Mouse (Mus musculus) CD8-positive naive resting alpha-beta T cell, adult 57 days (primary cell): ENCODE measurements around the gene Zfp873. TPM values are rescaled to one million over a fixed set of nuclear protein-coding genes. Genes with fewer than 3 reads are reported as not detected.

Experiments
- total RNA-seq: library from RNA; stranded (reverse); gene quantifications from one replicate; pipeline ENCODE4 v1.2.4, GENCODE M21; 2023

Gene Zfp873
- total RNA-seq = 6.8 TPM

DNA sequence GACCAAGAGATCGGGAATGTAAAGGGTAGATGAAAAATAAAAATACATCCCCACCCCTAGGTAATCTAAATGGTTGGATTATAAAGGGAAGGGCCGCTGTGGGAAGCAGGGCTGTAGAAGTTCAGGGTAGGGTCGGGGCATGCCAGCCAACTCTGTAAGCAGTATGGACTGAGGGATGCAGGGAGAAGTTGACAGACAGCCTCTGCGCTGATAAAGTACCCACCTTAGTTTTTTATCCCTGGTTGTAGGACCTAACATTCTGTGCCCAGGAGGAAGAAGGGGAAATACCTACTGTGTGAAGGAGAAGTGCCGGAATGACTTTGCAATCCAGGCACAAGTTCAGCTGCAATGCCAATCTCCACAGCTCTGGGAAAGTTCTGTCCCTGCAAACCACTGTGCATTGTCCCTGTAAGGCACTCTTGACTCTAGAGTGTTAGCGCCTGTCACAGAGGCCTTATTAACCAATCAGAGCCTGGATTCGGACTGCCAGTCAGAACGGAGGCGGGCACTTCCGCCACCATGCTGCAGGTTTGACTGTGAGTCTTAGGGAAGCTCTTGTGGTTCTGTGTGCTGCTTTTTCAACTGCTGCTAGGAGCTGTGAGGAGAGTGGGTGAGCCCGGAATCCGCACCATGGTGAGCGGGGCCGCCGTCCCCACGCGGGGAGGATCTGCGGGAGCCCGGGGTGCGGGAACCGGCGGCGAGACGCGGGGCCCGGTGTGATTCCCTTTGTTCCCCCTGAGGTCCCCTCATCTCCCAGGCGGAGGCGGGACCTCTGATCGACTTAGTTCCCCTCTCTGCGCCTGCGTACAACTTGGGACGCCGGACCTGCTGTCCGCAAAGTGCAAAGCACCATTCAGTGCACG is at the start of gene Zfp873:
Gene Zfp873 (plus strand): TSS at position 527 of the 863 bp plus-strand sequence.

DNA sequence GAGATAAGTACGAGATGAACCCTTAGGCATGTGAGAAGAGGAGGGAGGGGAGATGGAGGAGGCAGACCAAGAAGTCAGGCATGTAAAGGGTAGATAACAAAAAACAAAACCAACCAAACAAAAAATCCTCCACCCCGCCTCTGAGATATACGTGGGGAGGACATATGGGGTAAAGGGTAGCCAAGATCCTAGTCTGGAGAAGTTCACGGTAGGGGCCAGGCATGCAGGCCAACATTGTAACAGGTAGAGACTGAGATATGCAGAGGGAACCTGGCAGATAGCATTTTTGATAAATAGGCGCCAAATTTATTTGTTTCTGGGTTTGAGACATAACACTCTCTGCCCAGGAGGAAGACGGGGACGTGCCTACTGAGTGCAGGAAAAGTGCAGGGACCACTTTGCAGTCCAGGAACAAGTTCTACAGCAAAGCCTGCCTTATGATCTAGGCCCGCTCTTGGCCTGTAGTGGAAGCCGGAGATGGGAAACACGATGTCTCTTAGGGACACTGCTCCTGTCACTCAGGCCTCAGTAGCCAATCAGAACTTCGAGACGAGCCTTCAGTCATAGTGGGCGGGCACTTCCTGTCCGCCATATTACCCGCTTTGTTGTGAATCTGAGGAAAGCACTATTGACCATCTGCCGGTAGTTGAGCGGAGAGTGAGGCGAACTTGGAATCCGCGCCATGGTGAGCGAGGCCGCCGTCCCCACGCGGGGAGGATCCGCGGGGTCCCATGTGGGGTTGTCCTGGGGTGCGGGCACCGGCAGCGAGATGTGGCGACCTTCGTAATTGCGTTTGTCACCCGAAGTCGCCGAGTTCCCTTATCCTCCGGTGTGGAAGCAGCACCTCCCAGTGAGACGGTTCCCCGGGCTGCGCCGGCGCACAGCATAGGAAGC is 35.1 kb downstream of the Zfp873 start, which contains the start of gene BC024063:
Gene BC024063 (plus strand): TSS at position 626 of the 894 bp plus-strand sequence.

Other genes with a start within 250 kb of the Zfp873 start
- 0.61 TPM for gene Gm4767, start 235.9 kb upstream of the Zfp873 start, total RNA-seq
- 2.1 TPM for gene Gm32687, start 184.2 kb upstream of the Zfp873 start, total RNA-seq
- 1.3 TPM for gene Zfp781, start 117.6 kb upstream of the Zfp873 start, total RNA-seq
- gene BC024063, start 35.2 kb downstream of the Zfp873 start, total RNA-seq = 8.3 TPM
- 8.5 TPM for gene AU041133, start 79.9 kb downstream of the Zfp873 start, total RNA-seq
- gene Zfp938, start 193.2 kb downstream of the Zfp873 start, total RNA-seq = 4.1 TPM